Mouse (Mus musculus): Measurements from ENCODE around the gene Ctdspl.

DNA sequence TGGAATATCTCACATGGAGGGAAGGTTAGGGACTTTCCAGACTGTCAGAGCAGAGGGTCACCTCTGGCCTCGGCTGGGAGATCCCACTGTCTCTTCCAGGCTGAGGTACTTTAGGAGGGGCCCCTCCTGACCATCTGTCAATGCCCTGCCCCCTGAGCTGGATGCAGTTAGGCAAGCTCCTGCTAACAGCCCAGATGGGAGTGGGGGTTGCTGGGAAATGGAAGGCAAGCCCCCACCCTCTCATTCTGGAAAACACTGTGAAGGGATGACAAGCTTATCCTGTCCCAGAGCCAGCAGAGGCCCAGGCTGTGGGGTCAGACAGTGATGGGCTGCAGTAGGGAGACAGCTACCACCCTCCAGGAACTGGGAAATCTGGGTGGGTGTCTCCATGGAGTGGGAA lies 160.2 kb downstream of the Ctdspl start:
- no peak for TF ChIP-seq CTCF (IDR thresholded peaks at IDR 0.05; ENCODE audit: low read depth, low read length)
- no peak for TF ChIP-seq POLR2A (IDR thresholded peaks at IDR 0.05; ENCODE audit: borderline replicate concordance, low read depth, low read length)
